Mouse (Mus musculus): ENCODE measurements at regions not wholly inside any gene's neighbourhood (a gene's known extent, or its start where the extent isn't known, plus 50 kb on each side); places are given as distances from the start of the nearest gene placed in this dataset.

DNA sequence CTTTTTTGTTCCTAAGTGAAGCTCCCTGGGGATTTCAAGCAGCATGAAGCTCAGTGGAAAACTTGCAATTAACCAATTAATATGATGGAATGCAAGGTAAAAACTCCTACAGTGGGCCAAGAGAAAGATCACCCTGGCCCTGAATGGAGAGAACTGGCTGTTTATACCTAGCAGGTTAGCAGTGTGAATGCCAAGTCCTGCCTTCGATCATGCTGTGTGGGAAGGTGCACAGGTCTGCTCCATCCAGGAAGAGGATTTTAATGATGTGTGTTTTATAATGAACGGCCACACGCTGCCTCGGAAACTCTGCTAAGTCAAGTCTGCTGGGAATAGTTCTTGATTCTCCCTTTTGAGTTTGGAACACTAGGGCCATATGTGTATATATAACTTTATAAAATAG, 85.6 kb upstream of the Slco3a1 start:
- TF ChIP-seq CTCF (IDR thresholded peaks at IDR 0.05; ENCODE audit: borderline replicate concordance, extremely low read depth, insufficient read depth, insufficient read length) (no peak), POLR2A (IDR thresholded peaks at IDR 0.05; ENCODE audit: borderline replicate concordance, extremely low read depth, insufficient read depth, insufficient read length, poor library complexity, severe bottlenecking) (no peak)

All from brain, embryonic 14.5 days (tissue).